Mouse (Mus musculus): ENCODE measurements around the gene Stat3. TPM values are rescaled to one million over a fixed set of nuclear protein-coding genes. Genes with fewer than 3 reads are reported as not detected.

The Stat3 gene
- total and polyA plus RNA-seq, 3 experiments, result 25.7 to 249 (median 64.7) TPM

GRCm38 (mm10) chr11:100875761-100876160 lies 63.6 kb downstream of the Stat3 start:
- no peak overlapping the region for H3K27ac ChIP-seq (ENCODE audit: control insufficient read depth, low read depth, low read length)
- no peaks in the 10 kb centered on the region for H3K4me1 ChIP-seq (ENCODE audit: control insufficient read depth in 1 of 2, insufficient read depth in 2 of 2, low read length in 2 of 2)
- no peak overlapping the region for H3K9ac ChIP-seq (ENCODE audit: control insufficient read depth, low read depth, low read length, poor library complexity, severe bottlenecking)
- H3K27me3 ChIP-seq (ENCODE audit: control insufficient read depth in 1 of 2, insufficient read depth in 2 of 2, low read length in 2 of 2), result no peaks in the 10 kb centered on the region
- H3K4me3 ChIP-seq (ENCODE audit: control insufficient read depth in 1 of 2, insufficient read depth in 1 of 2, low read depth in 2 of 2, low read length in 2 of 2), result no peak overlapping the region
- TF ChIP-seq ZKSCAN1 (IDR thresholded peaks at IDR 0.05; ENCODE audit: low read depth, low read length) (peak; percentile 44; the same call in 1 of the 2 replicates), E2F4 (IDR thresholded peaks at IDR 0.05; ENCODE audit: borderline replicate concordance, low read depth, low read length) (no peak)
- DNase-seq (ENCODE audit: low read depth, low spot score), result no peak
- no peaks in the 10 kb centered on the region for H3K79me2 ChIP-seq (ENCODE audit: control insufficient read depth, insufficient read depth, low read length, poor library complexity)
- H3K9me3 ChIP-seq (replicated peaks; ENCODE audit: insufficient read depth, low read length), result no peaks in the 10 kb centered on the region
- peaks cover 0 to 16% of the 10 kb centered on the region in 2 experiments; a peak in 2 of 4 replicates for H3K36me3 ChIP-seq (ENCODE audit: control insufficient read depth in 1 of 2, insufficient read depth in 2 of 2, low read length in 2 of 2)

- DNase-seq (ENCODE audit: low read depth, low spot score), result no peak
- Histone ChIP-seq H3K4me3 (ENCODE audit: control insufficient read depth in 1 of 2, insufficient read depth in 1 of 2, low read depth in 2 of 2, low read length in 2 of 2) (no peak overlapping the region), H3K9ac (ENCODE audit: control insufficient read depth, low read depth, low read length, poor library complexity, severe bottlenecking) (no peak overlapping the region), H3K27ac (ENCODE audit: control insufficient read depth, low read depth, low read length) (no peak overlapping the region), H3K9me3 (replicated peaks; ENCODE audit: insufficient read depth, low read length) (no peaks in the 10 kb centered on the region), H3K36me3 (ENCODE audit: control insufficient read depth in 1 of 2, insufficient read depth in 2 of 2, low read length in 2 of 2) (peaks cover 5 to 14% of the 10 kb centered on the region in 2 experiments), H3K27me3 (ENCODE audit: control insufficient read depth in 1 of 2, insufficient read depth in 2 of 2, low read length in 2 of 2) (no peaks in the 10 kb centered on the region), H3K4me1 (ENCODE audit: control insufficient read depth in 1 of 2, insufficient read depth in 2 of 2, low read length in 2 of 2) (peaks cover 0 to 3% of the 10 kb centered on the region in 2 experiments; a peak in 2 of 4 replicates), H3K79me2 (ENCODE audit: control insufficient read depth, insufficient read depth, low read length, poor library complexity) (no peaks in the 10 kb centered on the region)
- no peak for TF ChIP-seq TCF12 (IDR thresholded peaks at IDR 0.05; ENCODE audit: low read depth, low read length)
- no peak for TF ChIP-seq ZKSCAN1 (IDR thresholded peaks at IDR 0.05; ENCODE audit: low read depth, low read length)
- TF ChIP-seq USF1 (IDR thresholded peaks at IDR 0.05; ENCODE audit: low read depth, low read length), result no peak
- no peak for TF ChIP-seq CTCF (IDR thresholded peaks at IDR 0.05 in 2 of 3, conservative IDR thresholded peaks at IDR 0.05 in 1 of 3; ENCODE audit: control insufficient read depth in 1 of 3, insufficient read depth in 1 of 3, low read depth in 2 of 3, low read length in 3 of 3, poor library complexity in 1 of 3, severe bottlenecking in 1 of 3)
- TF ChIP-seq ELF1 (IDR thresholded peaks at IDR 0.05; ENCODE audit: low read depth, low read length), result no peak
- TF ChIP-seq CHD2 (IDR thresholded peaks at IDR 0.05; ENCODE audit: low read length), result no peak
- TF ChIP-seq TAL1 (IDR thresholded peaks at IDR 0.05; ENCODE audit: low read length), result no peak
- no peak for TF ChIP-seq POLR2A (IDR thresholded peaks at IDR 0.05; ENCODE audit: control insufficient read depth in 1 of 2, insufficient read depth in 1 of 2, low read depth in 1 of 2, low read length in 2 of 2, poor library complexity in 1 of 2)
- TF ChIP-seq SIN3A (IDR thresholded peaks at IDR 0.05; ENCODE audit: low read length), result no peak
- TF ChIP-seq ZC3H11A (IDR thresholded peaks at IDR 0.05; ENCODE audit: low read depth, low read length), result no peak
- no peak for TF ChIP-seq HCFC1 (IDR thresholded peaks at IDR 0.05; ENCODE audit: low read depth, low read length)
- TF ChIP-seq MAZ (IDR thresholded peaks at IDR 0.05; ENCODE audit: low read depth, low read length), result no peak
- TF ChIP-seq ZMIZ1 (IDR thresholded peaks at IDR 0.05; ENCODE audit: low read depth, low read length), result no peak
- no peak for TF ChIP-seq MEF2A (IDR thresholded peaks at IDR 0.05; ENCODE audit: extremely low read depth, insufficient replicate concordance, low read depth, low read length, poor library complexity, severe bottlenecking)
- no peak for TF ChIP-seq NRF1 (IDR thresholded peaks at IDR 0.05; ENCODE audit: insufficient read depth, low read depth, low read length, poor library complexity, severe bottlenecking)
Measured at GRCm38 (mm10) chr11:100870968-100871350, 68.4 kb downstream of the Stat3 start.

All from MEL (cell line).